Mouse (Mus musculus) thymus, adult 18-20 months (tissue): ENCODE measurements around the gene Cdhr3.
A peak's percentile ranks its signal among the peaks of the same experiment; 100 is the strongest.

ENCODE experiments used
- DNase-seq, 2 experiments: peaks; one replicate each; pipeline ENCODE4 v3.0.0; 2022; ENCODE audit warnings: mixed read lengths in 2 of 2

Cdhr3 gene

DNA sequence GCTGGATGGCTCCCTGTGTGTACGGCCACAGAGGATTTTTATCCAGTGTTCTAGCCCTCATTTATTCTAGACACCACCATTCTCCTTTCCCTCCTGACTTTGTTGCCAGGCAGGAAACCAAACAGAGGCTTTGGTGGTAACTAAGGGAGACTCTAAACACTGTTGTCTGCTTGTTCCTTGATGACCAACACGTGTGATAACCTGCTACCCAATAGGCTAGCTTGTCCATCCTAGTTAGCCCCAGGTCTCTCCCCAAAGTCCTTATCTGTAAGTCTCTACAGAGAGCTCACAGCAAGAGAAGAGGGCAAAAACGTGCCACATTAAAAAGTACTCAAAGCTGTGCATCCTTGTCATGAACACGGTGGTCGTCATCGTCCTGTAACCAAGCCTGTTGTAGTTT lies at the start of gene Cdhr3:
Gene Cdhr3, minus strand, starts transcription at position 101 of the 400 bp plus-strand sequence.
- no peak for DNase-seq

DNA sequence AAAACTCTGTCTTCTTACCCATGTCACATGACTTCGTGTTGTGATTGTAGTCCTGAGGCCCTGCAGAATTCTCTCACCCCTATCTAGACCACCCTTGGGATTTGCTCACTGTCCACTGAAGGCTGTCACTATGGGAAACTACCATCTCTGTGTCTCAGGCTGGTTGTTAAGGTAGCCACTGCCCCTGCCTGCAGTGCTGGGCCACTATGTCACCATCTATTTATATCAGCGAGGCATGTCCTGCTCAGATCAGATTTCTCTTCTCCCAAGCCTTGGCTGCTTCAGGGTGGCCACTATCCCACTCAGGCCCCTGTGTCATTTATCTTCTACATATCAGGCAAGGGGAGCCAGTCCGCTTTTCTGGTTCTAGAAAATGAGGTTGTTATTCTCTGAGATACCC lies 46.4 kb upstream of the Cdhr3 start:
- DNase-seq = no peak

DNA sequence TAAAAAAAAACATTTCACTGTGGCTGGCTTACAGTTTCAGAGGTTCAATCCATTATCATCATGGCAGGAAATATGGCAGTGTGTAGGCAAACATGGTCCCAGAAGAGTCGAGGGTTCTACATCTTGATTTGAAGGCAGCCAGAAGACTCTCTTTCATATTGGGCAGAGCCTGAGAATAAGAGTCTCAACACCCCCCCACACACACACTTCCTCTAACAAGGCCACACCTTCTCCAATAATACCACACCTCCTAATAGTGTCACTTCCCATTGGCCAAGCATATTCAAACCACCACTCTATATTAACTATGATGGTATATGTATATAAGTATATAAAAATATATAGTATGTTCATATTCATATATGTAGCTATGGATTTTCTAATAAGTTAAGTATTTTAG lies 45.2 kb upstream of the Cdhr3 start:
- no peak for DNase-seq

DNA sequence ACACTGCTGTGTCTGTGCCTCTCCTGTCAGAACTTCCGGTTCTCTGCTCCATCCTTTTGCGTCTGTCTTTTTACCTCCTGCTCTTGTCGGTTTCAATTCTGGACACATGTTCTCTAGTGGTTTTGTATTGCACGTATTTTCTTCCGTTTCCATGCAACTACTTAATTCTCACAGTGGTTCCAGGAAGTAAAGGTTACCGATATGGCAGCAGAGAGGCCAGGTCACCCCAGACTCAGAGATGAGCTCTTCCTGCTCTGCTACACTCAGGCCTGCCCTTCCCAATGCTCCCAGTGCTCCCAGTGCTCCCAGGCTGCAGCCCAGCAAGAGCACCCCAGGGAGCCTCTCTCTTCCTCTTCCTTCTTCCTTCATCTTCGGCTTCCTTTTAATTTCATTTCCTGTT lies 39.1 kb upstream of the Cdhr3 start:
- no peak for DNase-seq

DNA sequence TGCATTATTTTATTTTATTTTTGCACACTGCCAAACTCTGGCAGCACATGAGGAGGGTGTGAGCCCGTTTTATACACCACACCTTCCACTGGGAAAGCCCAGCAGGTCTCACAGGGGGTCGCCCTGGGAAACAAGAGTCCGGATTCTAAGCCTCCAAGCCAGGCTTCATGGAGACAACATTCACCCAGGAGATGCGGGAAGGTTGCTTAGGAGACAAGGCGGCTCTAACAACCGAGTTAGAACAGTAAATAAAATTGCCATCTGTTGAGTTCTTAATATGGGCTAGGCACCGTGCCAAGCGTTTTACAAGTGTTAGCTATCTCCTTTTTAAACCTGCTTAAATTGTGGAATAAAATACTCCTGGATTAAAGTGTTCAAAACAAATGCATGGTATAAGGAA lies 37.7 kb upstream of the Cdhr3 start:
- no peak for DNase-seq

DNA sequence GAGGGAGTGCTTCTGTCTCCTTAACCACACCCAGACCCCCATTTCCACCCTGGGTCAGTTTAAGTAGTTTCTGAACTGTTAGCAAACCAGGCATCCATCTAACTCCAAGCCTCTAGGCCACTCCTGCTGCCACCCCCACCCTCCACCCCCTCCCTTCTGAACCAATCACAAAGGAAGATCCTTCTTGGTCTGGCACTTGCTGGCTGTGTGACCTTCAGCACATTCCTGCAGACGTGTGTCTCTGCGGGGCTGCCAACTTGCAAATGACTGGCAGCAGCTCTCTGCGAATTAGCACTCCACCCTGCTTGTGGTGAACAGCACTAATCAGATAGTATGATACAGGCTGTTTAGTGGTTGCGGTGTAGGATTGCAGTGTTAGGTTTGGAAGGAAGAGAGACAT lies 36.7 kb upstream of the Cdhr3 start:
- no peak for DNase-seq

GRCm38 (mm10) chr12:33128702-33129101 lies 36.0 kb upstream of the Cdhr3 start:
- DNase-seq = no peak

DNA sequence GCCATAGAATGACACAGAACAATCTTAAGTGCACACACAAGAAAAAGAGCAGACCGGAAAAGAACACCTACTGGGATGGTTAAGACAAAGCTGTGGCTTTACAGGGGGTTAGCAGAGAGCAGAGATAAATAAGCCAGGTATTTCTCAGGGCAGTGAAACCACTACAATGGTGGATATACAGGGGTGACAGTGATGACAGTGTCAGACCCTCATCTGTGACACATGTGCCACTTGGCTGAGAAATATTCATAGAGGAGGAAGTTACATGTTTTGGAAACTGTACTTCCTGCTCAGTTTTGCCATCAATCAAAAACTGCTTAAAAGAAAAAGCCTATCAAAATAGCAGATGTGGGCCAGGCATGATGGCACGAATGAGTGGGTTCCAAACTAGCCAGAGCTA lies 35.4 kb upstream of the Cdhr3 start:
- no peak for DNase-seq

GRCm38 (mm10) chr12:33126243-33126642 lies 33.6 kb upstream of the Cdhr3 start:
- no peak for DNase-seq

- no peak for DNase-seq
Measured at GRCm38 (mm10) chr12:33125594-33126227, 33.0 kb upstream of the Cdhr3 start.

DNA sequence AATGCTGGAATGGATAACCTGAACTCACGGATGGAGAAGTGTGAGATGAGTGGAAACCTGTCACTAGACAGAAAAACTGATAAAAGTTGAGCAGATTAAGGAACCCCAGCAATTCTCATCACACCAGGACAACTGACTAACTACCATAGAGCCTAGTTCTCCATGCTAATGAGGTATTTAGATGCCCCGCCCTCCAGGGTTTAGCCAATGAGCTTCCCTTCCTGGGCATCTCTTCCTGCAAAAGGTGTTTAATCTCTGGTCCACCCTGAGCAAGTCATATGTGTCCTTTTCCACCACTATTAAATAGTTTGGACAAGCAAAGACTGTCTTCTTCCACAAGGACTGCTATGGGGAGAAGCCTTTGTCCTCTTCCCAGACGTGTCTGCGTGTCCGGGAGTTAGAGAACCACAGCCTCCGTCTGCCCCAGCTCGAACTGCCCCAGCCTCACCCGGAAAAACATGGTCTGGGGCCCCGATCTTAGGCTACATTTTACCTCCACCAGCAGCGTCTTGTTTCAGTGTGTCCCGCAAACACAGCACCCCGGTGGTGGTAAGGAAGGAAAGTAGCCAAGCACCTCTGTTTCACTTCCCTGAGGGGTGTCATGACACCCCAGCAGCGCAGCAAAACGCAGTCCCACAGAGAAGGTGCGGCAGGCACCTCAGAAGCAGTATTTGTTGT lies 26.1 kb upstream of the Cdhr3 start:
- DNase-seq = peak in 1 of 2 experiments; percentile 14

DNA sequence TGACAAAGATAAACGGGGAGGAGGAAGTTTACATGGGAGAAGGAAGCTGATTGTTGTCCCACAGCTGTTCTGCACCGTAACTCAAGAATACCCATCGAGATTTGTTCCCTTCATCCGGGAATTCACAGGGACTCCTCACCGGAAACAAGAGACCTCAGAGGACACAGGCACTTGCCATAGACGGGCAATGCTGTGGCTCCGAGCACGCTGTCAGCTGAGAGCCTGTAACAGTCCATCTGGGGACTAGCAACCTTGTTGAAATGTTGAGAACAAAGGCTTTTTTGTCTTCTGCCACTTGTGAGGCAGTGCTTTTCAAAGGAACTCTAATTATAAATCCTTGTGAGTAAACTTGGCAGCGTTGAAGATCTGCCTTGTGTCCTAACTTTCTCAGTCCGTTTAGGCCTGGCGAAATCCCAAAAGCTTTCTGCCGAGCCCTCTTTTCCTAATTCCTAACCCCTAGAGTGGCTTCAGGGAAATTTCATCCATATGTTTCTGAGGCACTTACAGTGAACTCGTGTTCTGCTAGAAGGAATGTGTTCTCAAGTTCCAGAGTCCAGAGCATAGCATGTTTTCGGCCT lies 18.3 kb upstream of the Cdhr3 start:
- DNase-seq = no peak

GRCm38 (mm10) chr12:33109531-33109930 lies 16.9 kb upstream of the Cdhr3 start:
- DNase-seq = no peak

DNA sequence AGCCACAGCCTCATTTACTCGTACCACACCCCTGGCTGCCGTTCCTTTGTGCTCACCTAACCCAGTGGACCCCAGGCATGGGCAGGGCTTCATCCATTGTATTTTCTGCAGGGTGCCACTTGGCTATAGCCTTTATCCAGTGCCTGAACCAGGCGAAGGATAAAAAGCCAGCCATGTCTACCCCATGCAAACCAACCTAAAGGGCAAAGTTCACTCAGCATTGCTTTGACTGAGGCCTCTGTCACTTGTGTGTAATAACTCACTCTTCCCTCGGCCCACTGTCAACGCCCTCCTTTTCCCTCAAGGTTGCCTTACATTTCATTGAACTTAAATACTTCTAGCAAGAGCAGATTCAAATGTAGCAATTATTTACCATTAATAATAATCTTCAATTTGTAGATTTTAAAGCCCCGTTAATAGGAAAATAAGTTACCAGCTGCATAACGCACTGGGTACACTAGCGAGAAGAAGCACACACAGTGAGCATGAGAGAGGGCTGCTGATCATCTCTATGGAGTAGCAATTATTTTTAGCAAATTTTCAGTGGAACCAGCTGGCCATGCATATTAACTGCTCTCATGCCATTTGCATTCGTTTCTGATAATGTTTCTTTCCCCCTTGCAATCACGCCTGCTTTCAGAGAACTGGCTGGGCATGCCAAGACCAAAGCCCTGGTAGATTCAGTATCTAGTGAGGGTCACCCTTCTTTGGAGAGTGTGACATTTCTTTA lies 13.9 kb upstream of the Cdhr3 start:
- DNase-seq = no peak

DNA sequence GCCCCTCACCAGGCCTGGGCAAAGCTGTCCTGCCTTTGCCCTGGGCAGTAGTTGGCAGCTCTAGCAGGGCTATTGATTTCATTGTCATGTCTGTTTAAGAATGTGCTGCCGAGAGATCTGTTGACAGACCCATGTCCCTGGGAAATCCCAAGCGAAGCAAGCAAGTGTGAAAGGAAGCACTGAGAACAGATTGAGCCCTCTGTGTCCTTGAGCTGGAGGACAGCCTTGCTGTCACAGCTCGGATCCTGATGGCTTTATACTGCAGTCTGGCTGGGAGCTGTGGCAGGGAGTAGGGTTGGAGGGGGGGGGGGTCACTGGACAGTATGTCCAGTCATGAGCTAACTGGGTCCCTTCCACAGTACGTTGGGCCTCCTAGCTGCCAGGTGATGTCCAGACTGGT lies 13.0 kb upstream of the Cdhr3 start:
- DNase-seq = no peak

- no peak for DNase-seq
Measured at GRCm38 (mm10) chr12:33102342-33103115, 9.9 kb upstream of the Cdhr3 start.

- no peak for DNase-seq
Measured at GRCm38 (mm10) chr12:33101627-33102026, 9.0 kb upstream of the Cdhr3 start.

GRCm38 (mm10) chr12:33096017-33096416 lies 3.3 kb upstream of the Cdhr3 start:
- no peak for DNase-seq

GRCm38 (mm10) chr12:33092196-33092595 lies 479 bp downstream of the Cdhr3 start:
- DNase-seq = no peak

DNA sequence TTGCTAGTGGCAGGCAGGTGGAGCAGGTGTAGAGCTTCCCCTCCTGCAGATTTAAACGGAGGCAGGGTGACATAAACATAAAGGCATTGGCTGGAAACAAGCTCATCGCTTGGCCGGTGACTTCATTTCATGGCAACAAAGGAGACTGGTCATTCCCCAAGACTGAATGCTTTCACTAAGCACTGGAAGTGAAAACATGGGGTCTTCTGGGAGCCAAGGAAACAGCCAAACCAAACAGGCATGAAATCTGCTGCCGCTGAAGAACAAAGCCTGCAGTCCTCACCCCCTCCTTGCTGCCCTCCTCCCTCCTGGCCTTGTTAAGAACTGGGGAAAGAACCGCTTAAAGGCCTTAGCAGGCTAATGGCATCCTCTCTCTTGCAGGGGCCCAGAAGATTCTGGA lies 6.5 kb downstream of the Cdhr3 start:
- DNase-seq = no peak

- DNase-seq = no peak
Measured at GRCm38 (mm10) chr12:33084683-33085082, 8.0 kb downstream of the Cdhr3 start.

DNA sequence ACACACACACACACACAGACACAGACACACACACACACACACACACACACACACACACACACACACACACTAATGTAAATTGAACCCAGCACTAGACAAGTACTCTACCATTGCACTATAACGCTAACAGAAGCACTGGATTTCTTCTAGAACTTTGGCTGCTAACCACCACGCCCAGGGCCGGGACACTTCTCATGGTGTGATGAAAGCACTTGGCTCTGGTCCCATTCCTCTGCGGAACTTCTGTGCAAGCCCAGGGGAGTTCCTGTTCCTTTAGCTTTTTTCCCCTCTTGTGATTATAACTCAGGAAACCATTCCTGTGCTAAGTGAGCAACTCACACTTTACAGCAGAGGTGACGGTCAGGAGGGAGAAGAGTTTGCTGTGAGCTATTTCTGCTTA lies 9.3 kb downstream of the Cdhr3 start:
- DNase-seq = no peak

- DNase-seq = no peak
Measured at GRCm38 (mm10) chr12:33076309-33076708, 16.4 kb downstream of the Cdhr3 start.
